29 mouse cellular contexts compared by ENCODE assay signal in genomic region chr3:76620044-76620443, GRCm38 (mm10).
"Had no signal": no experiment of that assay in that cellular context is flagged by ENCODE, and none has a peak within 500 bp of the region (broad histone marks: within the 10 kb centered on the region; RNA-seq: fewer than 3 reads in every experiment).

No protein-coding gene starts in this region.

- H3K9ac ChIP-seq: embryonic facial prominence, embryonic 12.5 days; embryonic facial prominence, embryonic 13.5 days; embryonic facial prominence, embryonic 15.5 days; forebrain, embryonic 12.5 days; forebrain, embryonic 13.5 days; forebrain, embryonic 15.5 days; forebrain, postnatal 0 days had no signal

- H3K9me3 ChIP-seq: embryonic facial prominence, embryonic 10.5 days; embryonic facial prominence, embryonic 12.5 days; embryonic facial prominence, embryonic 13.5 days; embryonic facial prominence, embryonic 15.5 days; forebrain, embryonic 10.5 days; forebrain, embryonic 12.5 days; forebrain, embryonic 13.5 days; forebrain, embryonic 15.5 days had no signal

- DNase-seq: cerebellum, adult 2 months; cerebellum, adult 8-10 months; cerebellum, adult 9-10 months; cerebellum, adult 9-11 months; cerebellum, postnatal 10 days; cerebellum, postnatal 14 days; cerebellum, postnatal 25 days; cerebellum, postnatal 36 days; embryo, embryonic 11 days; forebrain, postnatal 0 days; gastrocnemius, adult 2 months; gastrocnemius, postnatal 10 days; gastrocnemius, postnatal 14 days; gastrocnemius, postnatal 25 days; gastrocnemius, postnatal 36 days; heart, adult 11 months; heart, adult 18-20 months; heart, adult 2 months had no signal

- H3K27ac ChIP-seq: embryonic facial prominence, embryonic 10.5 days; embryonic facial prominence, embryonic 12.5 days; embryonic facial prominence, embryonic 13.5 days; embryonic facial prominence, embryonic 15.5 days; forebrain, embryonic 10.5 days; forebrain, embryonic 12.5 days; forebrain, embryonic 13.5 days; forebrain, embryonic 15.5 days; gastrocnemius, adult 2 months; heart, adult 2 months had no signal

- H3K4me2 ChIP-seq: embryonic facial prominence, embryonic 12.5 days; embryonic facial prominence, embryonic 13.5 days; embryonic facial prominence, embryonic 15.5 days; forebrain, embryonic 12.5 days; forebrain, embryonic 13.5 days; forebrain, embryonic 15.5 days had no signal

- H3K36me3 ChIP-seq: embryonic facial prominence, embryonic 10.5 days; embryonic facial prominence, embryonic 12.5 days; embryonic facial prominence, embryonic 13.5 days; embryonic facial prominence, embryonic 15.5 days; forebrain, embryonic 10.5 days; forebrain, embryonic 12.5 days; forebrain, embryonic 15.5 days had no signal

- H3K27me3 ChIP-seq: embryonic facial prominence, embryonic 12.5 days; embryonic facial prominence, embryonic 13.5 days; embryonic facial prominence, embryonic 15.5 days; forebrain, embryonic 12.5 days; forebrain, embryonic 13.5 days; forebrain, embryonic 15.5 days had no signal

- ATAC-seq: forebrain, embryonic 13.5 days; forebrain, embryonic 14.5 days; forebrain, embryonic 15.5 days; forebrain, embryonic 16.5 days; forebrain, postnatal 0 days had no signal

- H3K4me1 ChIP-seq: embryonic facial prominence, embryonic 10.5 days; embryonic facial prominence, embryonic 12.5 days; embryonic facial prominence, embryonic 13.5 days; embryonic facial prominence, embryonic 15.5 days; forebrain, embryonic 10.5 days; forebrain, embryonic 12.5 days; forebrain, embryonic 13.5 days; forebrain, embryonic 15.5 days had no signal

- H3K4me3 ChIP-seq: embryonic facial prominence, embryonic 10.5 days; embryonic facial prominence, embryonic 12.5 days; embryonic facial prominence, embryonic 13.5 days; embryonic facial prominence, embryonic 15.5 days; erythroblast, embryonic 14.5 days; forebrain, embryonic 10.5 days; forebrain, embryonic 12.5 days; forebrain, embryonic 13.5 days; forebrain, embryonic 15.5 days; gastrocnemius, adult 2 months; heart, adult 2 months had no signal
